ENCODE assay signal across 22 mouse cellular contexts in the genomic region with DNA sequence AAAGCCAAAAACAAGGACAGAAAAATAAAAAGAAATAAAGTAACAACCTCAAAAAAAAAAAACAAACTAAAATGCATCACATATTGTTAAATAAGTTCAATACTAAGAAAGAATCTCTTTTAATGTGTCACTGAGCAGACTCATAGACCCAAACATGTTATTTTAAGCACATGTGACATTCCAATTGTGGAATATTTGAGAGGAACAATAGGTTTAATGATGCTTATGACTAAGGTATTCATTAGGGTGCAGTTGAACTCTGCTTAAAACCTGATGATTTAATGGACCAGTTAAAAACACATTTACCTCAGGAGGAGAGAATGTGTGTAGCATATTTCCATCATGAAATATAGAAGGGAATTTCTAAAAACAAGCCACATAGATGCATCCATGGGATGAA.
DNase-seq lines count a peak whose midpoint lies in the region; ATAC-seq lines count a peak whose summit lies in the region.
"Had no signal": no experiment of that assay in that cellular context is flagged by ENCODE, and none has a peak within 500 bp of the region (broad histone marks: within the 10 kb centered on the region; RNA-seq: fewer than 3 reads in every experiment).

No protein-coding gene starts in this region.

- no peak for ATAC-seq in CD4-positive, CD25-positive, alpha-beta regulatory T cell, adult 4 months
- no peak for ATAC-seq in heart, embryonic 12.5 days (ENCODE audit: insufficient number of reproducible peaks, low FRiP score)
- ATAC-seq: activated CD4-positive, CD25-positive, alpha-beta regulatory T cell, adult 4 months; Patski had no signal

- no peaks in the 10 kb centered on the region for H3K9me3 ChIP-seq in heart, embryonic 12.5 days (replicated peaks)
- H3K9me3 ChIP-seq: G1E had no signal

- H3K36me3 ChIP-seq in heart, embryonic 12.5 days = no peaks in the 10 kb centered on the region
- H3K36me3 ChIP-seq: G1E had no signal

- no peak overlapping the region for H3K27ac ChIP-seq in heart, embryonic 12.5 days (ENCODE audit: poor library complexity, severe bottlenecking)

- no peak overlapping the region for H3K4me3 ChIP-seq in heart, embryonic 12.5 days

- intact Hi-C loops in gastrocnemius, postnatal 36 days (cut with DNase I) = no loop called here

- no peaks in the 10 kb centered on the region for H3K27me3 ChIP-seq in heart, embryonic 12.5 days (replicated peaks)
- H3K27me3 ChIP-seq: CH12.LX, Patski had no signal

- peak; percentile 24 for DNase-seq in Muller cell, postnatal 12 days (ENCODE audit: inconsistent ontology term)
- DNase-seq in retina, embryonic 14.5 days (ENCODE audit: low spot score) = peak; percentile 73
- peak; percentile 59 for DNase-seq in retina, postnatal 1 day
- DNase-seq in gastrocnemius, postnatal 36 days = no peak
- DNase-seq: adrenal gland, adult 2 months; adrenal gland, adult 8-10 months; adrenal gland, postnatal 10 days; adrenal gland, postnatal 14 days; adrenal gland, postnatal 25 days; adrenal gland, postnatal 36 days; B cell, adult 2 months; cerebellum, adult 11 months; cerebellum, adult 11-12 months; cerebellum, adult 18-20 months; cerebellum, adult 2 months; cerebellum, adult 8-10 months had no signal

- H3K9ac ChIP-seq in heart, embryonic 12.5 days = no peak overlapping the region

- H3K4me2 ChIP-seq in heart, embryonic 12.5 days = no peak overlapping the region

- H3K4me1 ChIP-seq in heart, embryonic 12.5 days (replicated peaks) = no peaks in the 10 kb centered on the region

Comparison
In these comparisons a context has a peak if more than half of its experiments do, and no peak if none do; other contexts are left out.
1. DNase-seq: peak in Muller cell, postnatal 12 days (single experiment), retina, embryonic 14.5 days (single experiment) and retina, postnatal 1 day (single experiment); none in gastrocnemius, postnatal 36 days (0 of 2).